Mouse (Mus musculus): ENCODE results near the gene Hoxa13. TPM values are rescaled to one million over a fixed set of nuclear protein-coding genes. Genes with fewer than 3 reads are reported as not detected.

Gene Hoxa13
- polyA plus RNA-seq (2015; fragmentation: Nextera tagmentation; extraction: Ambion mirVana) = not detected in 2 replicates

DNA sequence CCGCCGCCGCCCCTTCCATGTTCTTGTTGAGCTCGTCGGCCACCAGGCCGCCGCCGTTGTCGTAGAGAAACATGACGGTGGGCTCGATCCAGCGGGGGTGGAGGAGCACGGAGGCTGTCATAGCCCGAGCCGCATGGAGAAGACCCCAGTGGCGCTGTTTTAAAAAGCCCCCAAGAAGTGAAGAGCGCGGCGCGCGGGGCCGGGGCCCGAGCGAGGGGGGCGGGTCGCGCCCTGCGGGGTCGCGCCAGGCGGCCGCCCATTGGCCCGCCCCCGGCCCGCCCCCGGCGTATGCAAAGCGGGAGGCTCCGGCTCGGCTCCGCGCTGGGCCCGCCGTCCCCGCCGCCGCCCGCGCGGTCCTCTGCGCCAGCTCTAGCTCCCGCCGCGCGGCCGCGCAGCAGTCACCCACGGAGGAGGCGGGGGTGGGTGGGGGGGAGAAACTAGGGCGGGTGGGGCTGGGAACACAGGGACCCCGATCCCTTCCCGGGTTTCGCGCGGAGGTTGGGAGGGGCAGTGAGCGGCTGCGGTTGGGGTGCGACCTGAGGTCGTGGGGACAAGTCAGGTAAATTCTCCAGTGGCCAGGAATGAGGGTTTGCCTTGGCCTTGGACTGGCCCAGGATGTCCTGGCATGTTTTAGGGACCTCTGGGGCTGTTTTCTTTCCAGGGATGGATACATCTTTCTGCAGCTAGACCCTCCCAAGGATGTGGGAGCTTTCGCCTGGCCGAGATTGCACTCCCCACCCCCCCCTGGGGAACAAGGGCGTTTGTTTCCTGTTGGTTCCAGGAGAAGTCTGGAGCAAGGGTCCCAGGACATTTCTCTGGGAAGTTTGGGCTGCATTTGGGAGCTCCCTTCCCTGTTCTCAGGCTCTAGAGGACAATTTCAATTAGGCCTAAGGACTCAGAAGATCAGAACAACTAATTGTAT, at the start of gene Hoxa13:
Hoxa13 (minus strand) TSS at position 227 of the 922 bp plus-strand sequence.
- Histone ChIP-seq H3K9ac (ENCODE audit: low read depth, low read length) (peak within 1 kb of the TSS; percentile 31), H3K9me3 (ENCODE audit: control insufficient read depth) (no peaks in the 10 kb centered on the region), H3K27ac (ENCODE audit: low read depth, low read length) (no peak within 1 kb of the TSS), H3K4me2 (replicated peaks; ENCODE audit: low read depth) (peak within 1 kb of the TSS; percentile 73), H3K4me1 (replicated peaks; ENCODE audit: control insufficient read depth, insufficient read depth, low read length) (no peaks in the 10 kb centered on the region), H3K27me3 (replicated peaks; ENCODE audit: control insufficient read depth, insufficient read depth, low read length) (peaks cover 86% of the 10 kb centered on the region), H3K36me3 (ENCODE audit: control insufficient read depth, insufficient read depth) (no peaks in the 10 kb centered on the region), H3K4me3 (ENCODE audit: low read depth, low read length) (peak within 1 kb of the TSS; percentile 45)
- no peak for TF ChIP-seq CTCF (IDR thresholded peaks at IDR 0.05; ENCODE audit: low read depth)
- 1% methylated on average over 35 of the region's 72 CpGs for WGBS
- ATAC-seq = peak; percentile 31; the same call in 1 of the 2 replicates

DNA sequence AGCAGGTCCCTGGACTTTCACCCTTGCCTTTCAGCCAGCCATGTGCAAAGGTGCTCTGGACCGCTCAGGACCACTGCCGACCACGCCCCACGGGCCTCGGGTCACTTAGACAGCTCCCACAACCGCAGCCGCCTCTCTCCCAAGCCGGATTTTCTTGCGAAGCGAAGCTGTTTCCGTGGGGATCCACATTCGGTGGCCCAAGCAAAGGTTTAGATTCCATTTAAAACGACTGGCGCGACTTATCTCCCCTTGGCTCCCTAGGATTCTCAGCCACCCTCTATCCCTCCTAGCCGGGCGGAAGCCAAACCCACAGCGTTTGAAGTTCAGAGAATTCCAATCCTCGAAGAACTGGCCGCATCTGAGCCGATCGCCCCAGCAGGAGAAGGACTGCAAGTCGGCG, 49.7 kb upstream of the Hoxa13 start:
- no peak overlapping the region for H3K27ac ChIP-seq (ENCODE audit: low read depth, low read length)
- 3% methylated on average over 24 of the region's 24 CpGs for WGBS
- TF ChIP-seq CTCF (IDR thresholded peaks at IDR 0.05; ENCODE audit: low read depth) = no peak
- peak overlapping the region; percentile 17; the same call in 1 of the 2 replicates for H3K4me3 ChIP-seq (ENCODE audit: low read depth, low read length)
- no peaks in the 10 kb centered on the region for H3K4me1 ChIP-seq (replicated peaks; ENCODE audit: control insufficient read depth, insufficient read depth, low read length)
- no peak overlapping the region for H3K9ac ChIP-seq (ENCODE audit: low read depth, low read length)
- no peaks in the 10 kb centered on the region for H3K9me3 ChIP-seq (ENCODE audit: control insufficient read depth)
- peaks cover 99% of the 10 kb centered on the region for H3K27me3 ChIP-seq (replicated peaks; ENCODE audit: control insufficient read depth, insufficient read depth, low read length)
- H3K36me3 ChIP-seq (ENCODE audit: control insufficient read depth, insufficient read depth) = no peaks in the 10 kb centered on the region
- ATAC-seq = no peak
- H3K4me2 ChIP-seq (replicated peaks; ENCODE audit: low read depth) = peak overlapping the region; percentile 27; the same call in 1 of the 2 replicates

DNA sequence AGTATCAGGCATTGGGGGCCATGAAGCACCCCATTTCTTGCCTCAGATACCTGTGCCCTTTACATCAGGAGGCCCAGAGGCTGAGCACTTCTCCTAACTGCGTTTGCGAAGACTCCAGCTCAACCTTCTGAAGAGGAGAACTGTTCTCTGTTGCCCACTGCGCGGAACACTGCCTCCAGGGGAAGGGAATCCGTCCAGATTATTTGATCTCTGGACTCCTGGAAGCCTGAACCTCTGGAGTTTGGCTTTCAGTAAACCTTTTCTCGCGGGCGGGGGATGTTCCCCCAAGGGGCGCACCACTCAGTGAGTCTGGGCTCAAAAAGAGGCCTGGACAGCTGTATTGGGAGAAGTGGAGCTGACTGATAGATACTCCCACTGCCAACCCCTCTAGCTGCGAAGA, 49.1 kb upstream of the Hoxa13 start:
- no peak for TF ChIP-seq CTCF (IDR thresholded peaks at IDR 0.05; ENCODE audit: low read depth)
- WGBS = 49% methylated on average over 10 of the region's 10 CpGs
- no peak for ATAC-seq
- no peaks in the 10 kb centered on the region for H3K9me3 ChIP-seq (ENCODE audit: control insufficient read depth)
- H3K36me3 ChIP-seq (ENCODE audit: control insufficient read depth, insufficient read depth) = no peaks in the 10 kb centered on the region
- peaks cover 95% of the 10 kb centered on the region for H3K27me3 ChIP-seq (replicated peaks; ENCODE audit: control insufficient read depth, insufficient read depth, low read length)
- no peak overlapping the region for H3K9ac ChIP-seq (ENCODE audit: low read depth, low read length)
- H3K4me1 ChIP-seq (replicated peaks; ENCODE audit: control insufficient read depth, insufficient read depth, low read length) = no peaks in the 10 kb centered on the region
- no peak overlapping the region for H3K4me2 ChIP-seq (replicated peaks; ENCODE audit: low read depth)
- H3K4me3 ChIP-seq (ENCODE audit: low read depth, low read length) = no peak overlapping the region
- no peak overlapping the region for H3K27ac ChIP-seq (ENCODE audit: low read depth, low read length)

DNA sequence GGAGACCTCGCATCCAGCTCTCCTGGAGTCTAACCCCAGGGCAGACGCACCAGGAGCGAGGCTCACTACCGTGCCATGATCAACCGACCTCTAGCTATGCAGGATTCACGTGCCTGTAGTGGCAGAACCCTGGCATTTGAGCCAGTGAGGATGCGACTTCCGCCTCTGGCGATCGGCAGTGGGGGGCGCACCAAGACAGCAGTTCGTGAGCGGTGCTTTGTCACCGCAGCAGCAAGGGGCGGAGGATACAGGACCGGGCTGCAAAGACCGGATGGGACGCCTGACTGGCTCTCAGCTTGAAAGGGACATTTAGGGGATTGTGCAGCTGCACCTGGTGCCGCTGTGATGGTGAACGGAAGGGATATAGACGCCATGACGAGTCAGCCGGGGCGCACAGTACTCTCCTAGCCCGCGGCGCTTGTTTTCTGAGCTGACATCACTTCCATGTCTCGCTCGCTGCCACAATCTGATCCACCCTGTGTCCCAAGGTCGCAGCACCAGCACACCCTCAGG, 45.3 kb upstream of the Hoxa13 start:
- no peaks in the 10 kb centered on the region for H3K9me3 ChIP-seq (ENCODE audit: control insufficient read depth)
- H3K4me2 ChIP-seq (replicated peaks; ENCODE audit: low read depth) = peak overlapping the region; percentile 69
- H3K4me1 ChIP-seq (replicated peaks; ENCODE audit: control insufficient read depth, insufficient read depth, low read length) = no peaks in the 10 kb centered on the region
- H3K4me3 ChIP-seq (ENCODE audit: low read depth, low read length) = peak overlapping the region; percentile 36
- H3K36me3 ChIP-seq (ENCODE audit: control insufficient read depth, insufficient read depth) = no peaks in the 10 kb centered on the region
- H3K27ac ChIP-seq (ENCODE audit: low read depth, low read length) = no peak overlapping the region
- peak; percentile 88 for TF ChIP-seq CTCF (IDR thresholded peaks at IDR 0.05; ENCODE audit: low read depth)
- ATAC-seq = peak; percentile 65
- peaks cover 70% of the 10 kb centered on the region for H3K27me3 ChIP-seq (replicated peaks; ENCODE audit: control insufficient read depth, insufficient read depth, low read length)
- H3K9ac ChIP-seq (ENCODE audit: low read depth, low read length) = no peak overlapping the region
- 1% methylated on average over 30 of the region's 30 CpGs for WGBS

DNA sequence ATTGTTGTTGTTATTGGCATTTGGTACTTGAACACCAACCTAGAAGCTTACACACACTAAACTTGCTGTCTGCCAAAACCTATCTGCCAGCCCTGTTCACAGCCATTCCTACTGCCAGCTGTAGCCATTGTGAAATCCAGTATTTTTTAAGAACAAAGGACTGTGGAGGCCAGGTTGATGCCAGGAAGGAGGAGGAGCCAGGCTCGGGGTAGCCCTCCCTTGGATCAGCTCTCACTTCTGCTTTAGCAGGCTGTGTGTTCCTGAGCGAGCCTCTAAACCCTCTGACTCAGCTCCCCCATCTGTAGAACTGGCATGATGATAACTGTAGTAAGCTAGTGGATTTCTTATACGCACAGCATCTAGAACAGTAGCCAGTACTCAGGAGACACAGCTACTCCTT, 42.7 kb upstream of the Hoxa13 start:
- Histone ChIP-seq H3K27ac (ENCODE audit: low read depth, low read length) (no peak overlapping the region), H3K27me3 (replicated peaks; ENCODE audit: control insufficient read depth, insufficient read depth, low read length) (peaks cover 58% of the 10 kb centered on the region), H3K36me3 (ENCODE audit: control insufficient read depth, insufficient read depth) (no peaks in the 10 kb centered on the region), H3K9ac (ENCODE audit: low read depth, low read length) (no peak overlapping the region), H3K4me3 (ENCODE audit: low read depth, low read length) (no peak overlapping the region), H3K4me1 (replicated peaks; ENCODE audit: control insufficient read depth, insufficient read depth, low read length) (no peaks in the 10 kb centered on the region), H3K4me2 (replicated peaks; ENCODE audit: low read depth) (no peak overlapping the region), H3K9me3 (ENCODE audit: control insufficient read depth) (no peaks in the 10 kb centered on the region)
- no peak for ATAC-seq
- WGBS = 66% methylated on average over 3 of the region's 3 CpGs
- TF ChIP-seq CTCF (IDR thresholded peaks at IDR 0.05; ENCODE audit: low read depth) = no peak

DNA sequence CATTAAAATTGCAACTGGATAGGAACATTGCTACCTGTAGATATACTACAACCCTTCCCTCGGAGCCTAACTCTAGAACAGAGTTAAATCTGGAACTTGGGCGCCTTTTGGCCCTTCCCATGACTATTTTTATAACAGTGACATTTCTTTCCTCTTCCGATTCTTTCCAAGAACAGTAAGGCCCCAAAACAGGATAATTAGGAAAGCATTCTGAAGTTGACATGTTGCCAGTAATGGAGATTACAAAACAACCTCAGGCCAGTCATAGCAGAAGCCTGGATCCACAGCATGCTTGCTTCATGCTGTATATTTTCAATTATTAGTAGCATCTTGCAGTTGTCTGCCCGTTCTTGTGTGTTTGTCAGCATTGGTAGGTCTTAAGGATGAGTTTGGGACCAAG, 40.1 kb upstream of the Hoxa13 start:
- Histone ChIP-seq H3K4me2 (replicated peaks; ENCODE audit: low read depth) (no peak overlapping the region), H3K9ac (ENCODE audit: low read depth, low read length) (no peak overlapping the region), H3K27ac (ENCODE audit: low read depth, low read length) (no peak overlapping the region), H3K4me1 (replicated peaks; ENCODE audit: control insufficient read depth, insufficient read depth, low read length) (no peaks in the 10 kb centered on the region), H3K27me3 (replicated peaks; ENCODE audit: control insufficient read depth, insufficient read depth, low read length) (peaks cover 45% of the 10 kb centered on the region), H3K9me3 (ENCODE audit: control insufficient read depth) (no peaks in the 10 kb centered on the region), H3K4me3 (ENCODE audit: low read depth, low read length) (no peak overlapping the region), H3K36me3 (ENCODE audit: control insufficient read depth, insufficient read depth) (no peaks in the 10 kb centered on the region)
- no peak for TF ChIP-seq CTCF (IDR thresholded peaks at IDR 0.05; ENCODE audit: low read depth)
- 77% methylated on average over 4 of the region's 4 CpGs for WGBS
- ATAC-seq = no peak
